Mouse (Mus musculus) E14TG2a.4 (cell line): ENCODE measurements at regions not wholly inside any gene's neighbourhood (a gene's known extent, or its start where the extent isn't known, plus 50 kb on each side); places are given as distances from the start of the nearest gene placed in this dataset.

Experiments
- CTCF ChIP-seq: conservative IDR thresholded peaks from 2 replicates; pipeline ENCODE4 v1.5.1; 2014; ENCODE audit warnings: low read length
- NANOG ChIP-seq: IDR thresholded peaks from 2 replicates; pipeline ENCODE4 v1.6.1; 2014; ENCODE audit warnings: borderline replicate concordance, low read length, mixed read lengths

GRCm38 (mm10) chr11:8065086-8065485, 599.2 kb downstream of the Tns3 start:
- TF ChIP-seq CTCF: no peak
- no peak for TF ChIP-seq NANOG
